Mouse (Mus musculus) cortical plate, adult 2 months (tissue): Measurements from ENCODE around the gene Ube4b.

Experiments used
- CTCF ChIP-seq: fragments of 200-500 bp; IDR thresholded peaks from 2 replicates; pipeline ENCODE4 v1.5.1; 2011; ENCODE audit warnings: mild to moderate bottlenecking, control low read depth, low read length; ENCODE audit not compliant: insufficient read depth; ENCODE audit errors: extremely low read depth
- POLR2A ChIP-seq: fragments of 200-500 bp; IDR thresholded peaks from 2 replicates; pipeline ENCODE4 v1.6.1; 2011; ENCODE audit warnings: mild to moderate bottlenecking, low read length, control low read depth; ENCODE audit not compliant: insufficient read depth; ENCODE audit errors: extremely low read depth

DNA sequence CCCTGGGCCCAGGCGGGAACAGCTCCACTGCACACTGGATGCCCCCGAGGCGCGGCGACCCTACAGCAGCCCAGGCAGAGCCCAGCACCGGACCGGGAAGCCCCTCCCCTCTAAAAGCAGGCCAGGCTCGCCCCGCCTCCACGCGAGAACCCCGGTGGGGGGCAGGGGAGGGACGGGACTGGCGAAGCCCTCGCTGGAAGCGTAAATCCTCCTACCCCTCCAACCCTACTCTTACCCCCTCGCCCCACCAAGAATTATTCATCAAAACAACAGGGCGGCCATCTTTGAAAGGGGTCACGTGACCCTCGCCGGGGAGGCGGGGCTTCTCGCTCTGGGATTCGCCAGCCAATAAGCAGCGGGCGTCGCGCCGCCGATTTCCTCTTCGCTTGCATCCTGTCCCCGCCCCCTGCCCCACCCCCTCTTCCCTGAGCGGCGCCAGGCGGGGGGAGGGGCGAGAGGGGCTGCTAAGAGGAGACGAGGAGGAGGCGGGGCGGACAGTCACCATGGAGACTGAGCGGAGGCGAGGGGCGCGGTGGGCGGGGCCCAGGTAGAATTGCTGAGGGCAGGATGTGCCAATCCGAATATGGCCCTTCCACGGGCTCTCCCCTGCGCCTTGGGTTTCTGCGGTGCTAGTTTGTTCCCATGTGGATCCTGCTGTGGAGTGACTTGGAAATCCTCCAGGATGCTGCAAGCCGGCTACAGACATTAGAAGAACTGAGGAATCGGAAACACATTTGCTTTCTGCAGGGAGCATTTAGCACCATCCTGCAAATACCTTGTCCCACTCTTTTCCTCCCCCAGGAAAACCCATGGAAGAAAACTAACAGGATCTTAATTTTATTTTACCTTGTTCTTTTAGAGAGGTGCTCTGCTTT is at the start of gene Ube4b:
- TF ChIP-seq CTCF (no peak), POLR2A (peak; percentile 70)
